ENCODE assay signal across 8 mouse cellular contexts in genomic region chr5:117388296-117388751, GRCm38 (mm10). TPM values are rescaled to one million over a fixed set of nuclear protein-coding genes. Genes with fewer than 3 reads are reported as not detected.
DNase-seq lines count a peak whose midpoint lies in the region; ATAC-seq and TF ChIP-seq lines count a peak whose summit lies in the region.

No protein-coding gene starts in this region.

- no peak for DNase-seq in Patski (ENCODE audit: low read depth, low spot score)
- DNase-seq in cerebellum, postnatal 10 days, result peak; percentile 80 to 83
- peak; percentile 14 for DNase-seq in gastrocnemius, postnatal 25 days
- DNase-seq in kidney, adult 9 months, result peak; percentile 46
- DNase-seq in lung, postnatal 14 days, result peak; percentile 54
- DNase-seq in retina, postnatal 7 days (ENCODE audit: low read depth, low spot score), result peak; percentile 25
- no peak for DNase-seq in frontal cortex, postnatal 25 days (ENCODE audit: low spot score in 2 of 2)

- peak overlapping the region; percentile 69 for H3ac ChIP-seq in C2C12 (ENCODE audit: control insufficient read depth, insufficient read length, low read depth)

- peak overlapping the region; percentile 80 for H3K4me3 ChIP-seq in C2C12 (ENCODE audit: insufficient read depth, poor library complexity, severe bottlenecking)

- peaks cover 25% of the 10 kb centered on the region for H3K79me2 ChIP-seq in C2C12 (ENCODE audit: control insufficient read depth, insufficient read depth)

- CTCF ChIA-PET in Patski (lab: Charles Lee), result no interaction called here

- in situ Hi-C loops in Patski (cut with MboI; ENCODE audit: low pct_unique_long_range_greater_than_20kb), result loop anchor here (5.0 kb wide), 2 partner anchors 76 to 104 kb away; no protein-coding TSS in a partner anchor

- peak; percentile 28 for ATAC-seq in Patski

- peaks cover 13% of the 10 kb centered on the region for H3K79me3 ChIP-seq in C2C12 (ENCODE audit: low read depth)

- H3K27me3 ChIP-seq in C2C12 (ENCODE audit: control insufficient read depth, insufficient read depth, insufficient read length) (no peaks in the 10 kb centered on the region), Patski (no peaks in the 10 kb centered on the region)

- POLR2A ChIA-PET in Patski (lab: Charles Lee), result no interaction called here

- H3K36me3 ChIP-seq in C2C12 (ENCODE audit: control insufficient read depth, insufficient read depth), result peaks cover 37% of the 10 kb centered on the region

- TF ChIP-seq CTCF in C2C12 (IDR thresholded peaks at IDR 0.05; ENCODE audit: control insufficient read depth, insufficient read depth, insufficient read length) (no peak), Patski (IDR thresholded peaks at IDR 0.05) (peak; percentile 81)

TF ChIP-seq in C2C12, 6 proteins besides CTCF, POLR2A, EP300 and RAD21:
- TF ChIP-seq MAX (IDR thresholded peaks at IDR 0.05) (no peak), MYOG (IDR thresholded peaks at IDR 0.05; ENCODE audit: control insufficient read depth, extremely low read depth, insufficient read length) (no peak), MYOD1 (IDR thresholded peaks at IDR 0.05; ENCODE audit: control insufficient read depth, insufficient read length, low read depth) (no peak), CEBPB (IDR thresholded peaks at IDR 0.05; ENCODE audit: low read depth) (no peak), USF1 (IDR thresholded peaks at IDR 0.05; ENCODE audit: low read depth) (no peak), FOSL1 (IDR thresholded peaks at IDR 0.05; ENCODE audit: insufficient read depth, low read length, poor library complexity, severe bottlenecking) (no peak)

RNA-seq across cellular contexts. Expression of gene Rfc5, which starts 0.5 kb away (rescaled TPM):
- 54.8 TPM for polyA plus RNA-seq in C2C12 (2012; fragmentation: generic; extraction: Trizol)
- polyA plus RNA-seq in Patski (2021), result 45.0 TPM
- total RNA-seq in gastrocnemius, postnatal 25 days (2021), result 1 to 10 TPM in 1 of 2 experiments, under 1 TPM in 1; 1.00 to 2.7 TPM

RNA-seq across cellular contexts. Expression of gene Ksr2, which starts 25.5 kb away (rescaled TPM):
- 0.01 TPM for polyA plus RNA-seq in C2C12 (2012; fragmentation: generic; extraction: Trizol)
- polyA plus RNA-seq in Patski (2021), result not detected
- total RNA-seq in gastrocnemius, postnatal 25 days (2021), result under 1 TPM; 0.05 to 0.08 TPM

RNA-seq across cellular contexts. Expression of gene Wsb2, which starts 31.2 kb away (rescaled TPM):
- polyA plus RNA-seq in C2C12 (2012; fragmentation: generic; extraction: Trizol), result 131 TPM
- polyA plus RNA-seq in Patski (2021), result 197 TPM
- 10 to 100 TPM; 75.4 to 83.4 TPM for total RNA-seq in gastrocnemius, postnatal 25 days (2021)

Comparison
In these comparisons a context has a peak if more than half of its experiments do, and no peak if none do; other contexts are left out.
1. DNase-seq: peak in cerebellum, postnatal 10 days (2 of 2), gastrocnemius, postnatal 25 days (single experiment), kidney, adult 9 months (single experiment), lung, postnatal 14 days (single experiment) and retina, postnatal 7 days (single experiment); none in Patski (single experiment) and frontal cortex, postnatal 25 days (0 of 2).